Mouse (Mus musculus): Measurements from ENCODE around the gene Hoxb7.

Hoxb7 gene

GRCm38 (mm10) chr11:96284774-96285734 lies 1.4 kb upstream of the Hoxb7 start:
- DNase-seq (ENCODE audit: low read depth, low spot score), result peak; percentile 95

GRCm38 (mm10) chr11:96286739-96287385 lies 439 bp downstream of the Hoxb7 start:
- no peak for DNase-seq (ENCODE audit: low read depth, low spot score)

GRCm38 (mm10) chr11:96287411-96287810 lies 988 bp downstream of the Hoxb7 start:
- DNase-seq (ENCODE audit: low read depth, low spot score), result no peak

- DNase-seq (ENCODE audit: low read depth, low spot score), result no peak
These were observed 2.2 kb downstream of the Hoxb7 start for GRCm38 (mm10) chr11:96288455-96289221.

- DNase-seq (ENCODE audit: low read depth, low spot score), result no peak
These were observed 2.9 kb downstream of the Hoxb7 start for GRCm38 (mm10) chr11:96289293-96289692.

GRCm38 (mm10) chr11:96289837-96290236 lies 3.4 kb downstream of the Hoxb7 start:
- no peak for DNase-seq (ENCODE audit: low read depth, low spot score)

- DNase-seq (ENCODE audit: low read depth, low spot score), result no peak
These were observed 4.4 kb downstream of the Hoxb7 start for GRCm38 (mm10) chr11:96290705-96291355.

- peak; percentile 86 for DNase-seq (ENCODE audit: low read depth, low spot score)
These were observed 5.5 kb downstream of the Hoxb7 start, which contains the start of gene Hoxb6 for GRCm38 (mm10) chr11:96291681-96292564. Gene Hoxb6, plus strand, starts transcription at chr11:96292476.

GRCm38 (mm10) chr11:96292565-96293301 lies 6.3 kb downstream of the Hoxb7 start:
- no peak for DNase-seq (ENCODE audit: low read depth, low spot score)

GRCm38 (mm10) chr11:96293302-96293921 lies 7.0 kb downstream of the Hoxb7 start:
- no peak for DNase-seq (ENCODE audit: low read depth, low spot score)

- DNase-seq (ENCODE audit: low read depth, low spot score), result peak; percentile 95
These were observed 8.0 kb downstream of the Hoxb7 start for GRCm38 (mm10) chr11:96294245-96295091.

GRCm38 (mm10) chr11:96295092-96295835 lies 8.8 kb downstream of the Hoxb7 start:
- DNase-seq (ENCODE audit: low read depth, low spot score), result no peak

- DNase-seq (ENCODE audit: low read depth, low spot score), result no peak
These were observed 10.6 kb downstream of the Hoxb7 start for GRCm38 (mm10) chr11:96296997-96297396.

GRCm38 (mm10) chr11:96297428-96297827 lies 11.0 kb downstream of the Hoxb7 start:
- DNase-seq (ENCODE audit: low read depth, low spot score), result no peak

GRCm38 (mm10) chr11:96297968-96298635 lies 11.7 kb downstream of the Hoxb7 start:
- no peak for DNase-seq (ENCODE audit: low read depth, low spot score)

- peak; percentile 77 for DNase-seq (ENCODE audit: low read depth, low spot score)
These were observed 12.7 kb downstream of the Hoxb7 start for GRCm38 (mm10) chr11:96298895-96299667.

All from mesoderm, embryonic 11.5 days (tissue).